Mouse (Mus musculus) CH12.LX (cell line): ENCODE data around the gene 2410004B18Rik. TPM values are rescaled to one million over a fixed set of nuclear protein-coding genes. Genes with fewer than 3 reads are reported as not detected.

Experiments used
- DNase-seq: peaks from one replicate; pipeline ENCODE4 v3.0.0-alpha.2; 2013; ENCODE audit errors: extremely low read depth
- H3K27ac ChIP-seq: 2 replicates; pipeline ENCODE4 v1.5.1; 2012; ENCODE audit warnings: low read depth, mild to moderate bottlenecking, control low read depth, moderate library complexity; ENCODE audit not compliant: insufficient read depth
- H3K27me3 ChIP-seq: replicated peaks from 2 replicates; pipeline ENCODE3; 2012; ENCODE audit warnings: inconsistent platforms
- H3K36me3 ChIP-seq, 2 experiments: replicated peaks in 1 of 2; 2 replicates each; pipeline versions ENCODE3 to v1.6.1; 2012; ENCODE audit warnings: inconsistent platforms in 1 of 2, low read length in 1 of 2, mild to moderate bottlenecking in 1 of 2, mixed read lengths in 1 of 2, moderate library complexity in 1 of 2; ENCODE audit not compliant: control insufficient read depth in 1 of 2, insufficient read depth in 1 of 2
- H3K4me1 ChIP-seq, 2 experiments: 2 replicates each; pipeline ENCODE4 v1.6.1; 2012; ENCODE audit warnings: inconsistent platforms in 1 of 2, moderate library complexity in 1 of 2; ENCODE audit not compliant: insufficient read depth in 2 of 2, control insufficient read depth in 1 of 2
- H3K4me2 ChIP-seq: 2 replicates; pipeline ENCODE4 v1.6.1; 2012; ENCODE audit warnings: low read depth, mild to moderate bottlenecking, control low read depth; ENCODE audit not compliant: poor library complexity, insufficient read depth, severe bottlenecking
- H3K4me3 ChIP-seq, 3 experiments: fragments of 150-350 bp in 1 of 3; sonication (generic) in 1 of 3; replicated peaks in 1 of 3; 2 replicates each; pipeline versions ENCODE3 to v1.5.1; 2011 to 2012; ENCODE audit warnings: low read depth in 2 of 3, low read length in 2 of 3, mild to moderate bottlenecking in 2 of 3, moderate library complexity in 2 of 3, control low read depth in 1 of 3, improper control_type of control experiment in 1 of 3, inconsistent platforms in 1 of 3, mixed read lengths in 1 of 3; ENCODE audit not compliant: poor library complexity in 1 of 3
- H3K79me2 ChIP-seq: replicated peaks from 2 replicates; pipeline ENCODE4 v1.6.1; 2012; ENCODE audit warnings: mild to moderate bottlenecking, moderate library complexity; ENCODE audit not compliant: control insufficient read depth, poor library complexity, insufficient read depth, severe bottlenecking; ENCODE audit errors: extremely low read depth
- H3K9ac ChIP-seq: 2 replicates; pipeline ENCODE4 v1.6.1; 2012; ENCODE audit warnings: low read depth, mild to moderate bottlenecking, control low read depth, moderate library complexity; ENCODE audit not compliant: insufficient read depth
- H3K9me3 ChIP-seq: replicated peaks from 2 replicates; pipeline ENCODE3; 2012; ENCODE audit warnings: low read length, inconsistent platforms, mixed read lengths
- CHD1 ChIP-seq: IDR thresholded peaks from 2 replicates; pipeline ENCODE4 v1.6.1; 2012; ENCODE audit warnings: low read depth, low read length, improper control_type of control experiment, inconsistent platforms
- CHD2 ChIP-seq: IDR thresholded peaks from 2 replicates; pipeline ENCODE4 v1.6.1; 2011; ENCODE audit warnings: low read length, improper control_type of control experiment
- ELF1 ChIP-seq: IDR thresholded peaks from 2 replicates; pipeline ENCODE4 v1.6.1; 2014; ENCODE audit warnings: low read depth, mild to moderate bottlenecking, inconsistent platforms, low read length, improper control_type of control experiment
- ETS1 ChIP-seq: conservative IDR thresholded peaks from 2 replicates; pipeline ENCODE4 v1.6.1; 2012; ENCODE audit warnings: low read depth, mild to moderate bottlenecking, inconsistent platforms, low read length, improper control_type of control experiment, moderate library complexity
- HCFC1 ChIP-seq: IDR thresholded peaks from 2 replicates; pipeline ENCODE4 v1.6.1; 2012; ENCODE audit warnings: low read depth, mild to moderate bottlenecking, inconsistent platforms, low read length, improper control_type of control experiment
- JUND ChIP-seq: conservative IDR thresholded peaks from 2 replicates; pipeline ENCODE4 v1.6.1; 2011; ENCODE audit warnings: low read depth, low read length, improper control_type of control experiment
- KAT2A ChIP-seq: IDR thresholded peaks from 2 replicates; pipeline ENCODE4 v1.6.1; 2012; ENCODE audit warnings: low read length, improper control_type of control experiment, inconsistent platforms; ENCODE audit not compliant: insufficient replicate concordance
- MAFK ChIP-seq: IDR thresholded peaks from 2 replicates; pipeline ENCODE4 v1.6.1; 2011; ENCODE audit warnings: low read length, improper control_type of control experiment; ENCODE audit not compliant: insufficient replicate concordance
- MAZ ChIP-seq: IDR thresholded peaks from 2 replicates; pipeline ENCODE4 v1.6.1; 2012; ENCODE audit warnings: low read depth, mild to moderate bottlenecking, inconsistent platforms, low read length, improper control_type of control experiment, moderate library complexity
- MEF2A ChIP-seq: IDR thresholded peaks from 2 replicates; pipeline ENCODE4 v1.6.1; 2014; ENCODE audit warnings: low read depth, mild to moderate bottlenecking, inconsistent platforms, low read length, improper control_type of control experiment, borderline replicate concordance
- MXI1 ChIP-seq: IDR thresholded peaks from 2 replicates; pipeline ENCODE4 v1.6.1; 2011; ENCODE audit warnings: mild to moderate bottlenecking, low read depth, low read length, improper control_type of control experiment
- MYC ChIP-seq: IDR thresholded peaks from 2 replicates; pipeline ENCODE4 v1.6.1; 2011; ENCODE audit warnings: low read depth, mild to moderate bottlenecking, improper control_type of control experiment, low read length
- PAX5 ChIP-seq: IDR thresholded peaks from 2 replicates; pipeline ENCODE4 v1.6.1; 2012; ENCODE audit warnings: low read length, inconsistent platforms, mixed read lengths
- POLR2A ChIP-seq: IDR thresholded peaks from 2 replicates; pipeline ENCODE4 v1.6.1; 2011; ENCODE audit warnings: low read depth, mild to moderate bottlenecking, improper control_type of control experiment, low read length
- POLR2AphosphoS2 ChIP-seq: IDR thresholded peaks from 2 replicates; pipeline ENCODE4 v1.6.1; 2011; ENCODE audit warnings: low read depth, low read length, improper control_type of control experiment
- RAD21 ChIP-seq: IDR thresholded peaks from 2 replicates; pipeline ENCODE4 v1.6.1; 2011; ENCODE audit warnings: low read depth, mild to moderate bottlenecking, low read length, improper control_type of control experiment, moderate library complexity
- RCOR1 ChIP-seq: conservative IDR thresholded peaks from 2 replicates; pipeline ENCODE4 v1.6.1; 2012; ENCODE audit warnings: low read depth, mild to moderate bottlenecking, inconsistent platforms, low read length, improper control_type of control experiment
- UBTF ChIP-seq: IDR thresholded peaks from 2 replicates; pipeline ENCODE4 v1.6.1; 2012; ENCODE audit warnings: low read depth, mild to moderate bottlenecking, inconsistent platforms, low read length, improper control_type of control experiment, moderate library complexity
- USF2 ChIP-seq: conservative IDR thresholded peaks from 2 replicates; pipeline ENCODE4 v1.6.1; 2011; ENCODE audit warnings: low read depth, low read length, improper control_type of control experiment
- ZC3H11A ChIP-seq: IDR thresholded peaks from 2 replicates; pipeline ENCODE4 v1.6.1; 2012; ENCODE audit warnings: low read depth, mild to moderate bottlenecking, inconsistent platforms, low read length, improper control_type of control experiment
- ZKSCAN1 ChIP-seq: IDR thresholded peaks from 2 replicates; pipeline ENCODE4 v1.6.1; 2012; ENCODE audit warnings: low read depth, inconsistent platforms, low read length, improper control_type of control experiment, borderline replicate concordance
- ZMIZ1 ChIP-seq: IDR thresholded peaks from 2 replicates; pipeline ENCODE4 v1.6.1; 2012; ENCODE audit warnings: low read depth, mild to moderate bottlenecking, inconsistent platforms, low read length, improper control_type of control experiment
- ZNF384 ChIP-seq: IDR thresholded peaks from 2 replicates; pipeline ENCODE4 v1.6.1; 2012; ENCODE audit warnings: low read depth, low read length, improper control_type of control experiment, inconsistent platforms
- dilution Hi-C: fragments of 300-500 bp; cut with MboI; formaldehyde crosslinking; loops from 2 replicates; pipeline ENCODE4 v1.14.3; 2020; ENCODE audit warnings: low sequenced_read_pairs; ENCODE audit not compliant: extremely low pct_unique_long_range_greater_than_20kb, extremely low pct_ligation_motif_present
- in situ Hi-C: fragments of 300-500 bp; cut with MboI; formaldehyde crosslinking; loops from 3 replicates; pipeline ENCODE4 v1.14.3; 2019; ENCODE audit warnings: low sequenced_read_pairs, low pct_ligation_motif_present, low pct_unique_long_range_greater_than_20kb, mixed read lengths
- polyA plus RNA-seq: library from polyadenylated mRNA; unstranded; fragments of >175 nt; gene quantifications from 2 replicates; pipeline ENCODE4 v1.2.1, GENCODE M21; 2012; ENCODE audit warnings: low read depth; ENCODE audit not compliant: insufficient read length
- total RNA-seq, 2 experiments: library from RNA; depleted of rRNA; stranded (reverse); fragments of 300-350 nt in 1 of 2; fragments of >200 nt in 1 of 2; gene quantifications; 2 replicates each; pipeline ENCODE4 v1.2.3; 2012 to 2014

The 2410004B18Rik gene
- total and polyA plus RNA-seq, 3 experiments: 51.9 to 138 (median 123) TPM

DNA sequence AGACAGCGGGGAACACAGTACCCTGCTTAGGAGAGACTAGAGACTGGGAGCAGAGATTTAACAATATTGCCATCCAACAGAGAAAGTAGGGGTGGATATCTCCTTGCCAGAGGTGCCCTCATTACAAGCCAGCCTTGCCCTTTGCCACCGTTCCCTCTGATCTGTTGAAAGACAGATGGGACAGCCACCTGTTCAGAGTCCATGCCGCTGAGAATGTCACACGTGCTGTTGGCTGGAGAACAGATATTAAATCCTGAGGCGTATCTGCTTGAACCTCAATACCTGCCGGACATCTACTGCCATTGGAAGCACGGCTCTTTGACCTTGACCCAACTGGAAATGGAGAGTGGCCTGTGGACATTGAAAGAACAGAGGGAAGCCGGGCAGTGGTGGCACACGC, 31.2 kb upstream of the 2410004B18Rik start:
- no peaks in the 10 kb centered on the region for H3K27me3 ChIP-seq
- DNase-seq: no peak
- H3K9ac ChIP-seq: no peak overlapping the region
- TF ChIP-seq UBTF: no peak
- TF ChIP-seq MEF2A: no peak
- TF ChIP-seq KAT2A: no peak
- TF ChIP-seq POLR2AphosphoS2: no peak
- no peak for TF ChIP-seq PAX5
- TF ChIP-seq ZNF384: no peak
- no peak for TF ChIP-seq JUND
- no peak for TF ChIP-seq MAZ
- TF ChIP-seq ZMIZ1: no peak
- TF ChIP-seq RAD21: no peak
- TF ChIP-seq ZKSCAN1: no peak
- no peak for TF ChIP-seq CHD1
- TF ChIP-seq POLR2A: no peak
- no peak for TF ChIP-seq USF2
- no peak for TF ChIP-seq MXI1
- no peaks in the 10 kb centered on the region for H3K36me3 ChIP-seq
- no peak overlapping the region for H3K4me3 ChIP-seq
- in situ Hi-C loops: loop anchor here (10.0 to 25.0 kb wide), 2 partner anchors 282 to 494 kb away; no protein-coding TSS in a partner anchor
- H3K4me1 ChIP-seq: peaks cover 0 to 7% of the 10 kb centered on the region in 2 experiments; a peak in 2 of 4 replicates
- dilution Hi-C loops: no loop called here
- no peaks in the 10 kb centered on the region for H3K9me3 ChIP-seq
- H3K4me2 ChIP-seq: no peak overlapping the region
- H3K79me2 ChIP-seq: no peaks in the 10 kb centered on the region
- H3K27ac ChIP-seq: no peak overlapping the region

DNA sequence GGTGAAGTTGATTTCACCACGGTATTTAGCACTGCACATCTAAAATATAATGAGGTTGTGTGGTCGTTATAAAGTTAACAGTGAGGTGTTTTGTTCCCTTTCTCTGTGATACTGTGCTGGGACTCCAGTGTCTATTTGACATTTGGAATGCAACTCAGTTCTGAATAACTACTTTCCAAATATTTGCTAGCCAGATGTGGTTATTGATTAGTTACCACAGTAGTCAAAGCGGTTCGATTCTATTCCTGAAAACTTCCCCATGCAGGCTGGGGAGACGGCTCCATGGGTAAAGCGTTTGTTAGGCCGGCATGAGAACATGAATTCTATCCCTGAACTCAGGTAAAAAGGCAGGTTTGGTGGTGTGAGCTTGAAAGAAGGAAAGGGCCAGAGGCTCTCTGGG, 25.3 kb upstream of the 2410004B18Rik start:
- in situ Hi-C loops: loop anchor here (25.0 kb wide), 1 partner anchor 500 kb away; no protein-coding TSS in a partner anchor
- Histone ChIP-seq H3K9ac (no peak overlapping the region), H3K4me1 (peaks cover 5 to 12% of the 10 kb centered on the region in 2 experiments), H3K79me2 (no peaks in the 10 kb centered on the region), H3K27me3 (no peaks in the 10 kb centered on the region), H3K27ac (no peak overlapping the region), H3K36me3 (no peaks in the 10 kb centered on the region), H3K4me2 (no peak overlapping the region), H3K4me3 (no peak overlapping the region), H3K9me3 (no peaks in the 10 kb centered on the region)
- no peak for TF ChIP-seq PAX5
- TF ChIP-seq MAFK: no peak
- no peak for TF ChIP-seq MAZ
- no peak for TF ChIP-seq ETS1
- TF ChIP-seq USF2: no peak
- TF ChIP-seq MYC: no peak
- no peak for TF ChIP-seq CHD2
- no peak for TF ChIP-seq HCFC1
- TF ChIP-seq MXI1: no peak
- no peak for TF ChIP-seq ZC3H11A
- no peak for TF ChIP-seq ELF1
- TF ChIP-seq RCOR1: no peak
- TF ChIP-seq UBTF: no peak
- no peak for DNase-seq
- dilution Hi-C loops: no loop called here
